Mouse (Mus musculus) heart, postnatal 0 days (tissue): Measurements from ENCODE around the gene Arhgap24. TPM values are rescaled to one million over a fixed set of nuclear protein-coding genes. Genes with fewer than 3 reads are reported as not detected.

Source experiments
- ATAC-seq: fragments of 200-750 bp; cut with Nextera tagmentation; 2 replicates; pipeline ENCODE4 v1.8.0; 2017; ENCODE audit warnings: low read depth, moderate number of reproducible peaks, moderate library complexity; ENCODE audit not compliant: insufficient read depth
- DNase-seq: peaks from one replicate; pipeline ENCODE4 v3.0.0-alpha.2; 2016; ENCODE audit warnings: low spot score
- H3K27ac ChIP-seq: fragments of 300-500 bp; sonication (generic); 2 replicates; pipeline ENCODE4 v1.5.1; 2014; ENCODE audit warnings: low read depth, mild to moderate bottlenecking
- H3K27me3 ChIP-seq: fragments of 300-500 bp; sonication (generic); 2 replicates; pipeline ENCODE4 v1.6.1; 2014; ENCODE audit warnings: low read length, mixed read lengths; ENCODE audit not compliant: control insufficient read depth, insufficient read depth
- H3K36me3 ChIP-seq: fragments of 300-500 bp; sonication (generic); replicated peaks from 2 replicates; pipeline ENCODE4 v1.6.1; 2014; ENCODE audit warnings: low read length, mixed read lengths; ENCODE audit not compliant: control insufficient read depth, insufficient read depth
- H3K4me1 ChIP-seq: fragments of 300-500 bp; sonication (generic); 2 replicates; pipeline ENCODE4 v1.6.1; 2014; ENCODE audit warnings: antibody characterized with exemption; ENCODE audit not compliant: control insufficient read depth, insufficient read depth
- H3K4me2 ChIP-seq: fragments of 300-500 bp; sonication (generic); 2 replicates; pipeline ENCODE4 v1.6.1; 2014; ENCODE audit warnings: low read depth, mild to moderate bottlenecking, low read length, moderate library complexity
- H3K4me3 ChIP-seq: fragments of 300-500 bp; sonication (generic); 2 replicates; pipeline ENCODE4 v1.5.1; 2014; ENCODE audit warnings: low read depth, low read length
- H3K9ac ChIP-seq: fragments of 300-500 bp; sonication (generic); replicated peaks from 2 replicates; pipeline ENCODE4 v1.6.1; 2014; ENCODE audit warnings: low read depth, low read length, mixed read lengths
- H3K9me3 ChIP-seq: fragments of 300-500 bp; sonication (generic); replicated peaks from 2 replicates; pipeline ENCODE4 v1.6.1; 2016; ENCODE audit warnings: low read length; ENCODE audit not compliant: control insufficient read depth
- CTCF ChIP-seq: IDR thresholded peaks from 2 replicates; pipeline ENCODE4 v1.5.1; 2016; ENCODE audit warnings: antibody characterized with exemption, control low read depth, low read depth
- EP300 ChIP-seq: IDR thresholded peaks from 2 replicates; pipeline ENCODE4 v1.6.1; 2016; ENCODE audit warnings: antibody characterized with exemption, low read depth
- WGBS: fragments of 180-500 bp; shearing (Covaris S2); extraction: QIAGEN DNeasy Blood & Tissue Kit; methylation state at CpG from one replicate; pipeline ENCODE4 v1.1.7; 2014; 5-methylcytosine and 5-hydroxymethylcytosine counted together
- polyA plus RNA-seq: library from polyadenylated mRNA; unstranded; fragments of >200 nt; fragmentation: Nextera tagmentation; extraction: Ambion mirVana; gene quantifications from 2 replicates; pipeline ENCODE4 v1.2.1, GENCODE M21; 2015
- total RNA-seq: library from RNA; depleted of rRNA; stranded (reverse); fragments of >200 nt; gene quantifications from 2 replicates; pipeline ENCODE4 v1.2.3, GENCODE M21; 2014; ENCODE audit warnings: low replicate concordance

Gene Arhgap24
- total and polyA plus RNA-seq, 2 experiments from 2014 or later = 13.0 to 13.4 TPM

DNA sequence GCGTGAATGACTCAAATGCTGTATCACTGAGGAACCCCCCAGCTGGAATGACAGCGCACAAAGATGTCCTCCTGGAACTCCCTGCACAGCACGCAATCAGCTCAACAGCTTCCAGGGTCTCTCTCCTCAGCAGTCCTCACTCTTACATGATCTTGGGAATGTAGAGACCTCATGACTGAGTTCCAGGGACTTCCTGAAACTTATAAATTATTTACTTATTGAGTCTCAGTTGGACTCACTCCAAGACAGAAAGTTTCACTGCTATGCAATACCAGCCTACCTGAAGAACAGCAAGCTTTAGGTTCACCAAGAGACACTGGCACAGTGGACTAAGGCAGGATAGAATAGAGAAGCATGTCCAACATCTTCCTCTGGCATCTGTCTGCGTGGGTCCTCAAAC lies 417.1 kb downstream of the Arhgap24 start:
- no peak for DNase-seq
- 85% methylated on average over 4 of the region's 4 CpGs for WGBS
- 0 out of 2 replicates have a peak, but pooled peaks cover 5% of the 10 kb centered on the region for H3K36me3 ChIP-seq
- TF ChIP-seq EP300 (no peak), CTCF (no peak)
- no peak for ATAC-seq
- no peaks in the 10 kb centered on the region for H3K27me3 ChIP-seq
- H3K4me1 ChIP-seq = no peaks in the 10 kb centered on the region
- H3K4me3 ChIP-seq = no peak overlapping the region
- H3K9ac ChIP-seq = no peak overlapping the region
- H3K9me3 ChIP-seq = no peaks in the 10 kb centered on the region
- no peak overlapping the region for H3K4me2 ChIP-seq
- H3K27ac ChIP-seq = no peak overlapping the region

DNA sequence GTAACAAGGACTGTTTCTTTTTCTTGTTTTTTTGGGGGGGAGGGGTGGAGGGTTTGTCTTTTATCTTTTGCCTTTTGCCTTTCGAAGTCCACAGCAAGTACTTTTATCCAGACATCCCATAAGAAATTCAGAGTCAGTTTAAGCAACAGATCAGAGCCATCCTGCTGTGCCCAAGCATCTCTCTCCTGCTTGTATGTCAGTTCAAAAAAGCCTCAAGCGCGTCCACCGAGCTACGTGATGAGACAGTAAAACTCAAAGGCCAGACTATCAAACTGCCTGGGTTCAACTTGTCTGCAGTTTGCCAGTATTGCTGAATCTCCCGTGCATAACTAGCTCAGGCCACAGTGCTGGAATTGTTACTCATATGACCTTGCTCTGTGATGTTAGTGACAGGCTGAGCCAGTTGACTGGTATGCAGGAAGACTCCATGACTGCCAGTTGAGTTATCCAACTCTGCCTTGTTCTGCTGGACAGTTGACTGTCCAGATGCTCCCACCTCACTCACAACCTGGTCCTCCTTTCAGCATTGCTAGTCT lies 418.6 kb downstream of the Arhgap24 start:
- 70% methylated on average over 6 of the region's 6 CpGs for WGBS

DNA sequence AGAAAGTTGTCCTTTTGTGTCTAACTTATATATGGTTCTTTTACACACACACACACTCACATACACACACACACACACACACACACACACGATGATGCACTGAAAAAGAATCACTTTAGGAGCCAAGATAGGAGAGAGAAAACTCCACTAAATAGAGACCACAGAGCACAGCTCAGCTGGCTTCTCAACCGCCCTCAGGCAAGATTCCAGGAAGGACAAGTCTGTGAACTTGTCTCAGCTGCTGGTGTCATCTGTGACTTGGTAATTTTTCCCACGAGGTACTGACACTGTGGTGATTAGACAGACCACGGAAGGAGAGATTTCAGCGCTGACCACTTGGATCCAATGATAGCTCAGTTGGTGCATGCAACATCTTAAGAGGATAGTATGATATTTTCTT lies 420.0 kb downstream of the Arhgap24 start:
- Histone ChIP-seq H3K36me3 (0 out of 2 replicates have a peak, but pooled peaks cover 5% of the 10 kb centered on the region), H3K27me3 (no peaks in the 10 kb centered on the region), H3K9ac (no peak overlapping the region), H3K27ac (no peak overlapping the region), H3K4me1 (no peaks in the 10 kb centered on the region), H3K9me3 (no peaks in the 10 kb centered on the region), H3K4me2 (no peak overlapping the region), H3K4me3 (no peak overlapping the region)
- WGBS = 57% methylated on average over 5 of the region's 5 CpGs
- TF ChIP-seq EP300 = no peak
- TF ChIP-seq CTCF = no peak
- no peak for DNase-seq
- no peak for ATAC-seq

More for the DNA sequence above, 418.6 kb downstream of the Arhgap24 start:
- no peak for TF ChIP-seq EP300
- TF ChIP-seq CTCF = no peak
- no peaks in the 10 kb centered on the region for H3K4me1 ChIP-seq
- 0 out of 2 replicates have a peak, but pooled peaks cover 5% of the 10 kb centered on the region for H3K36me3 ChIP-seq
- no peak overlapping the region for H3K9ac ChIP-seq
- H3K9me3 ChIP-seq = no peaks in the 10 kb centered on the region
- H3K4me3 ChIP-seq = no peak overlapping the region
- no peak overlapping the region for H3K4me2 ChIP-seq
- H3K27ac ChIP-seq = no peak overlapping the region
- ATAC-seq (no peak), DNase-seq (no peak)
- H3K27me3 ChIP-seq = no peaks in the 10 kb centered on the region

DNA sequence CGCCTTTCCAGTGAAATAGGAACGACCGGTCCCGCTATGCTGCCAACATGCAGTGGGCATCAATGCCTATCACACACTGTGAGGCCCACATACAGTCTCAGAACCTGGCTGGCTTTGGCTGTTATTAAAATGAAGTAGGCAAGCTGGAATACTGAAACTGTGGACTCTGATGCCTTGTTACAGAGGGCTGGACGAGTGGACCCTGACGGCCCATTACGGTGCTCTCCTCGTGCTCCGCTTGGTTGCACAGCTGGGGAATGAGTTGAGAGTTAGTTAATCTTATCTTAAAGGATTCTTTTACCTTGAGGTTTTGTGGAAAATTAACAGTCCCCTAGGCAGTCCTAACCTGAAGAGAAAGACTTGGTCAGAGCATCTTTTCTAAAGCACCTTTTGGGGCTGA lies 422.3 kb downstream of the Arhgap24 start:
- Histone ChIP-seq H3K27ac (no peak overlapping the region), H3K27me3 (no peaks in the 10 kb centered on the region), H3K4me3 (no peak overlapping the region), H3K9ac (no peak overlapping the region), H3K9me3 (no peaks in the 10 kb centered on the region), H3K4me1 (no peaks in the 10 kb centered on the region), H3K4me2 (no peak overlapping the region), H3K36me3 (no peaks in the 10 kb centered on the region)
- no peak for TF ChIP-seq EP300
- no peak for TF ChIP-seq CTCF
- WGBS = 77% methylated on average over 9 of the region's 9 CpGs
- ATAC-seq (no peak), DNase-seq (no peak)

DNA sequence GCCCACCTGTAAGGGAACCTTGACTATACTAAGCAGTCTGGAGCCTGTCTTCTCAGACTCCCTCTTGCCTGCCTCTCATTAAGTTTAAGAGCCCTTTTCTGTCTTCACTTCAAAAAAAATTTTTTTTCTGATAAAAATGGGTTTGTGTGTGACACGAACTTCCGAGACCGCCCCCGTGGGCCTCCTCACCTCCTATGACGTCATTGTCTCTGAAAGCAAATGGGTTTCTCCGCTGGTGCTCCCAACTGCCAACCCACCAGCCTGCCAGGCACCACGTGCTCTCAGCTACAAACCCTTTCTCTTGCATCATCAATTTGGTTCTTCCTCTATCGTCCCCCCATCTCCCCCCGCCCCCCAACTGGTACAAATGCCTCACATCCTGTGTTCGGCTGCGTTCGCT lies 422.9 kb downstream of the Arhgap24 start:
- no peak overlapping the region for H3K4me3 ChIP-seq
- ATAC-seq = no peak
- no peak for DNase-seq
- H3K27ac ChIP-seq = no peak overlapping the region
- no peaks in the 10 kb centered on the region for H3K9me3 ChIP-seq
- 77% methylated on average over 12 of the region's 12 CpGs for WGBS
- no peak overlapping the region for H3K4me2 ChIP-seq
- H3K4me1 ChIP-seq = no peaks in the 10 kb centered on the region
- H3K27me3 ChIP-seq = no peaks in the 10 kb centered on the region
- TF ChIP-seq EP300 (no peak), CTCF (no peak)
- H3K36me3 ChIP-seq = no peaks in the 10 kb centered on the region
- no peak overlapping the region for H3K9ac ChIP-seq
